Mouse (Mus musculus) cerebellum, postnatal 25 days (tissue): ENCODE data around the gene Rsph10b.
A peak's percentile ranks its signal among the peaks of the same experiment; 100 is the strongest.
"Not testable (repeated sequence)": the region's sequence is repeated elsewhere in the genome, so short reads cannot be mapped to it uniquely, and the experiment has no call there.

Experiments
- DNase-seq, 2 experiments: peaks; one replicate each; pipeline ENCODE4 v3.0.0; 2021; ENCODE audit warnings: mixed read lengths in 2 of 2

Rsph10b gene

DNA sequence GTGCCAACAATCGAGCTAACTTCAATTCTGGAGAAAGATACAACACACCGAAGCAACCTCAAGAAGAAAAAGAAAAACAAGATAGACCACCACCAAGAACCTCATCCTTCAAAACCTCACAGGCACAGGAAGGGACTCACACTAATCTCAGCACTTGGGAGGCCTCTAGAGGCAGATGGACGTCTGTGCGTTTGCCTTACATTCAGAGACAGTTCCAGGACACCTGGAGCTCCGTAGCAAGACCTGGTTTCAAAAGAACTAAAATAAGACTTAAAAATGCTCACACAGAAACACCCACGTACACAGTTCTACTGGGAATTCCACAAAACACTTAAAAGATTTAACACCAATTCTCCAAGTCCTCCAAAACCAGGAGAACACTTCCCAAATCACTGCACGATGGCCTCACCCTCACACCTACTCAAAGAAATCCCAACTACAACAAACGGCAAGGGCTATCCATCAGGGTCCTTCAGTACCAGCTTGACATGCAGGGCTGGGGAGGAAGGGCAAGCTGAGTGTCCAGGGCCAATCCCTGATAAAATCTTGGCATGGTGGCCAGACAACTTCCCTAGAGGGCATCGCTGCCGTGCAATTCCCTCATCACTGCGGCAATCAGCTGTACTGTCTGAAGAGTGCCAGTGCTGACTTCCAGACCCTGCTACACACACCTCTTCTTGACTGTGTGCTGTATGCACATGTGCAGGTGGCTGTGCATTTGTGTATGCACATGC, 62.0 kb downstream of the Rsph10b start:
- DNase-seq = no peak

DNA sequence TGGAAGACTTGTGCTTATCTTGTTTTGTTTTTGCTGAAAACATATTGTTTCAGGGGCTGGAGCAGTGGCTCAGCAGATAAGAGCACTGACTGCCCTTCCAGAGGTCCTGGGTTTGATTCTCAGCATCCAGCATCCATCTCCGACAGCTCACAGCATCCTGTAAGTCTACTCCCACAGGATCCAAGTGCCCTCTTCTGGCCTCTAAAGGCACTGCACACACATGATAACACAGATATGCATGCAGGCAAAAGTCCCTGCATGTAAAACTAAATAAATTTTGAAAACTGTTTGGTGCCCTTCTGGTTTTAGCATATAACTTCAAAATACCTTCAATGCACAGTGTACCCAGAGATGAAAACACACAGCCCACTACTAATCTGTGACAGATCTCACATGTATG, 66.6 kb downstream of the Rsph10b start:
- peak in 1 of 2 experiments; percentile 21 for DNase-seq

DNA sequence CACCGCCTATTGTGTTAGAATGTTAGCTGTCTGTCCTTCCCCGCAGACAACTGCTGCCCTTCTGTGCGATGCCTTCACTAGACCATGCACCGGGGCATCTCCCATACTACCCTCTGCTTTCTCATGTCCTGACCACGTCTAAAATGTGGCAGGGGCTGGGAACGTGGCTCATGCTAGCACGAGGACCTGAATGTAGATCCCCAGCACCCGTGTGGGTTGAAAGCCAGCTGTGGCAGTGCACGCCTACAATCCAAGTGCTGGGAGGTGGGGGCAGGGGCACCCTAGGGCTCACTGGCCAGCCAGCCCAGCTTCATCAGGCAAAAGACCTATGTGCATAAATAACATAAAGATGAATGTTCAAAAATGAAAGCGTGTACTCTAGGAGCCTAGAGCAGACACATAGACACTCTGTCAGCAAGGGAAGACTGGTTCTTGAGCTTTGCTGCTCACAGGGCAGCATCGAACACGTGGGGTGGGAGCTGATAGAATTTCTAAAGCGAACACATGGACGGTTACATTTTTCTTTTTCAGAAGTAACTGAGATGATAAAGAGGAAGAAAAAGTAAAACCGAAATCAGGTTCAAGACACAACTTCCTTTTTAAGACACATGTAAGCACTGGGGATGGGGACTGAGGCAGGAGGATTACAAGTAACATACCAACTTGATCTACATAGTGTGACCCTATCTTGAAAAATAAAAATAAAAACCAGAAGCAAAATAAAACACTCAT, 69.8 kb downstream of the Rsph10b start:
- no peak for DNase-seq

DNA sequence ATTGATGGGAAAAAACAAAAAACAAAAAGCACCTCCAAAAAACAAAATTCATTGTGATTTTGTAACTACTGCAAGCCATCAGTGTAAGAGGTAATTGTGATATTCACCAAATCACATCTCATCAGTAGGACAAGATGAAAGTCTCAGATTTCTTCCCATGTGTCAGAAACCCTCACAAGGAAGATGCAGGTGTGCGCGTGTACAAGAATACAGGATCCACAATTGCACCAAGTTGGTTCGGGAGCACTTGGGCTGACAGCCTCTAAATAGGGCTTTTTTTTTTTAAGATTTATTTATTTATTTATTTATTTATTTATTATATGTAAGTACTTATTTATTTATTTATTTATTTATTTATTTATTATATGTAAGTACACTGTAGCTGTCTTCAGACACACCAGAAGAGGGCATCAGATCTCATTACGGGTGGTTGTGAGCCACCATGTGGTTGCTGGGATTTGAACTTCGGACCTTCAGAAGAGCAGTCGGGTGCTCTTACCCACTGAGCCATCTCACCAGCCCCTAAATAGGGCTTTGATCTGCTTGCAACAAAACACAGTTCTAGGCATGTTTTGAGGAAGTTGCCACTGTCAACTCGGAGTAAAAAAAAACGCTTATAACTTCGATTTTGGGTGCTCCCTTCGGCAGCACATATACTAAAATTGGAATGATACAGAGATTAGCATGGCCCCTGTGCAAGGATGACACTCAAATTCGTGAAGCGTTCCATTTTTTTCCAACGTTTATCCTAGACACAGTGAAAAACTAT, 80.7 kb downstream of the Rsph10b start:
- DNase-seq = not testable (repeated sequence)

DNA sequence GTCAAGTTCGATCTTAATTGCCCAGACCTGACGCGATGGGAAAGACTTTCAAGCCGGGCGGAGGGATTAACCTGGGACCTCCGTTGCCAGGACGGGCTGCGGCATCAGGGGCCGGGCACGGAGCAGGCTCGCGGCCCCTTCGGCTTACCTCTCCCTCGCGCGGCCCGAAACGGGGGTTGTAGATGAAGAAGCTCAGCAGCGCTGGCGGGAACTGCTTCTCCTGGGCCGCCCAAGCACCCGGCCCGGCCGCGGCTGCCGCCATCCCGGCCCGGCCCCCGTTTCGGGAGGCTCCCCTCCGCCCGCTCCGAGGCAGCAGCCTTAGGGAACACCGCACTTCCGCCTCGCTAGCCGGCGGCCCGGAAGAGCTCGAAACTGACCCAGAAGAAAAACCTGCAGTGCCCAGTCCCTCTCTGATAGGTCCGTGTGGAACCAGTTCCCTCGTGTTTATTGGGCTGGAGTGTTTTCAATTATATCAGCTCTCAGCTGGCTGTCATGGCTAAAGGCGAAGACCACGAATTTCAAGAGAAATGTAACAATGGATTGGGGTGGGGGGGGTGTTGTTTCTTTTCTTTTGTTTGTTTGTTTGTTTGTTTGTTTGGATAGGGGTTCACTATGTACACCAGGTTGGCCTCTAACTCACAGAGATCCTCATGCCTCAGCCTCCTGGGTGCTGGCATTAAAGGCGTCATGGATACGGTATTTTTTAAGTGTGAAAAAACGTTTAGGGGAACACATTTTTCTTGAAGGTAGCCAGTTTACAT, 81.9 kb downstream of the Rsph10b start, which contains the start of gene Ccz1:
Ccz1 (minus strand) TSS at position 327 of the 761 bp plus-strand sequence.
- DNase-seq = peak; percentile 81 to 87

DNA sequence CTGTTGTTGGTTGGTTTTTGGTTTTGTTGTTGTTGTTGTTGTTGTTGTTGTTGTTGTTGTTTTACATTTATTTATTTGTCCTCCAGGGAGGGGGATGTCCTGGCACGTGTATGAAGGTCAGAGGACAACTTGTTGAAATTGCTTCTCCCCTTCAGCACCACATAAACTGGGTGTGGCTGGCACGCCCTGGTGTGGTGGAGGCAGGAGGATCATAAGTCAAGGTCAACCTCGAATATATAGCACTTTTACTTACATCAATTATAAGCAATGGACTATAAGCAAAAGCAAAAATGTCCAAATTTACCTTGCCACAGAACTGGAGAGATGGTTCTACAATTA, 82.4 kb downstream of the Rsph10b start:
- DNase-seq = no peak

DNA sequence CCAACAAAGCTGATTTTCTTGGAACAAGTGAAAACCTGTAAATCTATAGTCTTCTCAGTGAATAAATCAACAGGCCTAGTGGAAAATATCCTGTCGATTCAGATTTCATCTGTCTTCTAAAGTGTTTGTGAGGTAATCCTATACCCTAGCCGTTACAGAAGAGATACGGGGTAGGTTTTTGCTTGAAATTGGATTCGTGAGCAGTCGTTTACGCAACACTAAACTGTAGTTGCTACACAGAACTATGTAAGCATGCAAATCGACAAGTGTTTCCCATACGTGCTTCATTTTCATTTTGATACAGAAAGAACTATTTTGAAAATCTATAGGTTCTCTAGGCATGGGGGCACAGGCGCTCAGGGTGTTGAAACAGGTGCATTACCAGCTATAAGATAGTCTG, 83.0 kb downstream of the Rsph10b start:
- no peak for DNase-seq

DNA sequence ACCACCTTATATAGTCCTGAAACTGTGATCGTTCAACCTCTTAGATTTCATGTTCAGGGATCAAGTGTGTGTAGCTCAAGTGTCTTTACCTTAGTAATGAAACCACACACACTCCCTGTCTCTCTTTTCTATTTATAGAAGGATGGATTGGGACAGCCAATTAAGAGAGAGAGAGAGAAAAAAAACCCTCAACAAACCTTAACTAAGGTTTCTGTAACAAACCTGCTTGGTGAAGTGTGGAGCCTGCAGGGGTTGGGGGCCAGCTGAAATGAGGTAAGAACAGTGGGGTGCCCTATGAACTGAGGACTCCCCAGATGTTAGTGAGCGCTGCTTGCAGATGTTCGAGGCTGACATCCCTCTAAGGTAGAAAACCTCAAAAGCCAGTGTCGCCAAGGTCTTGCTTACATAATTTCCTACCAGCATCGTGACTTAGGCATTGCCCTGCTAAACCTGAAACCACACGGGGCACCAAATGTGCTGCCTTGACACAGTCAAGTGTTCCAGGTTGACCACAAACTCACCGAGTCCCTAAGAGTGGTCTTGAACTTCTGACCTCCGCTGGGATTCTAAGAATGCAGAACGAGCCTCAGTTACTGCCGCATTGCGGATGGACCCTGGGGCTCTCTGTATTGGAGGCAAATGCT, 93.9 kb downstream of the Rsph10b start, which contains the start of gene Ocm:
Ocm (minus strand) TSS at position 51 of the 644 bp plus-strand sequence.
- no peak for DNase-seq

DNA sequence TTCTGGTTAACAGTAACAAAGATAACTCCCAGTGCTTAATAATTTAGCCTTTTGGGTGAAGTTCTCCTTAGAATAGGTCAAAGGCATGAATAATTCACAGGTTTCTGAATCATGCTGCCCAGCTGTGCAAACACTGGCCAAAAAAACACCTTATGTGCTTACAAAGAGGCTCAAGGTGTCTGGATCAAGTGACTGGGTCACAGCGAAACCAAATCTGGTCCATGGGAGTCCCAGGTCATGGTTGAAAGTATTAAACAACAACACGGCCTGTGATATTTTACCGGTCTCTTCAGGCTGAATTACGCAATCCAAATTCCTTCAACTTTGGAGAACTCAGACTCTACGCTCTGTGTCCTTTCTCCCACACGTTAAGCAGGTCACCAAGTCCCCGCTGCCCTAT, 99.7 kb downstream of the Rsph10b start:
- DNase-seq = no peak

DNA sequence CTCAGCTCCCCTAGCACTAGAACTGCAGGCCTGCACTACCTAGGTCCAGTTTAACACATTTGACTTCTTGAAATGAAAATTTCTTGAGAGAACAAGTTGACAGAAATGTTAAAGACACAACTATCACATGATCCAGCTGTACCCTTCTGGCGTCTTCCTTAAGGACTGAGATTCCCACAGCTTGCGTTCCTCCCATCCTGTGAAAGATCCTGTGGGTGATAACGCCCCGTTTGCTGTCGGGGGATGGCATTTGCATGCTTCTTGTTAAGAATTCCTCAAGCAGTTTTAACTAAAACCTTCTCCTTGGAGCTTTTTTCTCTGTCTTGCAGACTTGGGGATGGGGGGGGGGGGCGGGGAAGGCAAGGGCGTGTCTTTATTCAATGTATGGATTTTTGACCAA, 101.7 kb downstream of the Rsph10b start:
- DNase-seq = no peak
